Mouse (Mus musculus): ENCODE measurements around the gene Trappc2l.

The Trappc2l gene

GRCm38 (mm10) chr8:122579196-122579595, 32.2 kb upstream of the Trappc2l start:
- in situ Hi-C loops (cut with MboI; ENCODE audit: low sequenced_read_pairs), result no loop called here

GRCm38 (mm10) chr8:122580926-122581325, 30.5 kb upstream of the Trappc2l start:
- in situ Hi-C loops (cut with MboI; ENCODE audit: low sequenced_read_pairs), result no loop called here

DNA sequence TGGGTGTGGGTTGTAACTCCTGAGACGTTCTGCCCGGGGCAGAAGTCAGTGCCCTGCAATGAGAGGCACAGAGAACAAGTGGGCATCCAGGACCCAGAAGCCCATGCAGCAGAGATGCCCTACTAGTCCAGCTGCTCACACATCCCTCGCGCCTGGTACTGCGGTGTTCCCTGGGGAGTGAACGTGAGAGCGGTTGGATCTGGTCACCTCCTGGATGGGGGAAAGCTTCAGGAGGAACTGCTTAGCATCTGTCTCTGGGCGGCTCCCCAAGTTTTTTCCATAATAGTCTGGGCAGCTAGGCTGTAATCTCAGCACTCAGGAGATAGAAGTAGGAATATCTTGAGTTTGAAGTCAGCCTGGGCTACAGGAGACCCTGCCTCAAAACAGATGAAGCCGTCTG, 26.5 kb upstream of the Trappc2l start:
- in situ Hi-C loops (cut with MboI; ENCODE audit: low sequenced_read_pairs), result no loop called here

- in situ Hi-C loops (cut with MboI; ENCODE audit: low sequenced_read_pairs), result no loop called here
These were observed 26.0 kb upstream of the Trappc2l start for GRCm38 (mm10) chr8:122585411-122585891.

- in situ Hi-C loops (cut with MboI; ENCODE audit: low sequenced_read_pairs), result no loop called here
These were observed 25.3 kb upstream of the Trappc2l start for GRCm38 (mm10) chr8:122586171-122586570.

DNA sequence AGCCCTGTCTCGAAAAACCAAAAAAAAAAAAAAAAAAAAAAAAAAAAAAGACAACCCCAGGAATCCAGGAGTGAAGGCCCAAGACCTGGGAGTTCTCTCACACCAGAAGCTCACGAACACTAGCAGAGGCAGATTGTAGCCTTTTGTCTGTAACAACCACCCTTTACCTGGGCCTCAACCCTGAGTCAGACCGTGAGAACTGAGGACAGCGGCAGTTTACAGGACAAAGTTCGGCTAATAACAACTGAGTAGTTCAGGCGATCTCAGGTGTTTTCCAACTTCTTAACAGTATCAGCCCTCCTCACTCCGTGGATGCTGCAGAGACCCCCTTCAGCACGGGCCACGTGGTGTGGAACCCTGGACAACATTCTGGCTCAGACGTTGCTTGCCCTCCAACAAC, 24.7 kb upstream of the Trappc2l start:
- in situ Hi-C loops (cut with MboI; ENCODE audit: low sequenced_read_pairs), result no loop called here

DNA sequence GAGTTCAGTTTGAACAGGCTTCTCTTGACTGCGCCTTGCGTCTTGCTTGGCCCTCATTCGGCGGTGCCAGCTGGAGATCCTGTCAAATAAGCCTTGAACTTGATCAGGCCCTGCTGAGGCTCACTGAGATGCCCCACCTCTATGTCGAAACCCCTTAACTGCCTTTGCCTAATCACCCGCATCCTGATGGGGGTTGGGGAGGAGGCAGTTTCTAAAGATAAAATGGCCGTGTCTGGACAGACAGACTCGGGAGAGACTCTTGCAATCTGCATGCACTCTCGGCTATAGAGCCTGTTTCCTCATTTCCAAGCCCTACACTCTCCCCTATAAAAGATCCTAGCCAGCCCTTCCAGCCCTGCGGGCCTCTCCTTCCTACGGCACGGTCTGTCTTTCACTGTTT, 18.2 kb upstream of the Trappc2l start:
- in situ Hi-C loops (cut with MboI; ENCODE audit: low sequenced_read_pairs), result no loop called here

- in situ Hi-C loops (cut with MboI; ENCODE audit: low sequenced_read_pairs), result no loop called here
These were observed 17.5 kb upstream of the Trappc2l start for GRCm38 (mm10) chr8:122593783-122594507.

GRCm38 (mm10) chr8:122596031-122596430, 15.4 kb upstream of the Trappc2l start:
- in situ Hi-C loops (cut with MboI; ENCODE audit: low sequenced_read_pairs), result no loop called here

- in situ Hi-C loops (cut with MboI; ENCODE audit: low sequenced_read_pairs), result no loop called here
These were observed 10.8 kb upstream of the Trappc2l start for GRCm38 (mm10) chr8:122600666-122601065.

DNA sequence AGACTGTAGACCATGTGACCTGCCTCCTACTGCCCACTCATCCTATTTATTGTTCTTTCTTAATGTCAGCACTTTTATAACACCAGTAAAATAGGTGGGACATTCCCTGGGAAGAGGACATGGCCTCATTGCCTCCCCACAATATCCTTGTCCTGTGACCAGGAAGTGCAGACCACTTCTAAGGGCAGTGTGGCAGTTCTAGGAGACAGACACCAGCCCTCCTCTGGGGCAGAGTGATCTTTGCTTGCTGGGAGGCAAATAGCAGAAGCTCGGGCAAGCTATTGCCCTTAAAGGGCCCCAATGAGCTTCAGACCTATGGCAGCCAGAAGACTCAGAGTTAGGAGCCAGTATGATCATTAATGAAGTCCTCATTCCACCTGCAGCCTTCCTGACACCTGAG, 6.8 kb upstream of the Trappc2l start:
- in situ Hi-C loops (cut with MboI; ENCODE audit: low sequenced_read_pairs), result no loop called here

DNA sequence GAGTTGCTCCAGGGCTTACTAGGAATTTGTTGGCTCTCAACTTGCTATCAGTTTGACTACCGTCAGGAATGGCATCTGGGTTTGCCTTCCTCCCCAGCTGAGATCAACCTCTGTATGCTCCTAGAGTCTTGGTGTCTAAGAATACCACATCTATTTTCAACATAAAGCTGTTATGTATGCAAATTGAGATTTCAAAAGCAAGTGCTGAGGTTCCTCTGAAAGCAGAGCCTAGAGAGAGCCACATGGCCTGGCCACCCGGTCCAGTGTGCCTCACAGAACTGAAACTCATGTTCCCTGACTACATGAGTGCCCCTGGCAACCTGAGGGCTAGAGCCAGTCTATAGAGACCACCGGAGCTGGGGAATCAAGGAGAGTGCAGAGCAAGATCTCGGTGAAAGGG, 6.1 kb upstream of the Trappc2l start:
- in situ Hi-C loops (cut with MboI; ENCODE audit: low sequenced_read_pairs), result no loop called here

- in situ Hi-C loops (cut with MboI; ENCODE audit: low sequenced_read_pairs), result no loop called here
These were observed 4.6 kb upstream of the Trappc2l start for GRCm38 (mm10) chr8:122606810-122607209.

GRCm38 (mm10) chr8:122610209-122610608, 1.2 kb upstream of the Trappc2l start:
- in situ Hi-C loops (cut with MboI; ENCODE audit: low sequenced_read_pairs), result no loop called here

DNA sequence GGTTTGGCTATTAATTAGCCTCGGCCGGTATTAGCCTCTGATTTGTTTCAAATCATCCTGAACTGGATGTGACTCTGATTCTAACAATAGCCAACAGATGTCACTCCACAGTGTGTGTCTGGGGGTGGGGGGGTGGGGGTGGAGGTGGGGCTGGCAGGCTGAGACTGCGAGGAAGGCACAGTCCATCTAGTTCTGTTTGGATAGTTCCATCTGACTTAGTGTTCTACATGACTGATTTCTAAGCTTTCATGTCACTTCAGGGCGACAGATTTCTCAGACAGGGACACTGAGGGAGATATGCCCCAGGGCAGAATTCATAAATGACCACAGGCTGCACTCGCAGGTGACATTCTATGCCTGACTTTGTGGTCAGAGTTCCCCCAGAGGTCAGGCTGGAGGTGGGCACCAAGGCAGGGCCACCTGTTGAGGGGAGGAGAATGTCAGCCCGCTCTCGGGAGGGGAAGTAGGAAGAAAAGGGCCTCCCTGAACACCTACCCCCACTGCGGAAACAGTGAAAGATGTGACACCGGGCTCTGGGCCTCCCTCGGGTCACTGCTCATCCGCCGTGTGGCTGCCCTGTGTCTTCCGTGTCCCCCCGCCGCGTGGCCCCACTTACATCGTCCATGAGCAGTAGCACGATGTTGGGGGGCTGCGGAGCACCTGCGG, 695 bp upstream of the Trappc2l start:
- in situ Hi-C loops (cut with MboI; ENCODE audit: low sequenced_read_pairs), result no loop called here

DNA sequence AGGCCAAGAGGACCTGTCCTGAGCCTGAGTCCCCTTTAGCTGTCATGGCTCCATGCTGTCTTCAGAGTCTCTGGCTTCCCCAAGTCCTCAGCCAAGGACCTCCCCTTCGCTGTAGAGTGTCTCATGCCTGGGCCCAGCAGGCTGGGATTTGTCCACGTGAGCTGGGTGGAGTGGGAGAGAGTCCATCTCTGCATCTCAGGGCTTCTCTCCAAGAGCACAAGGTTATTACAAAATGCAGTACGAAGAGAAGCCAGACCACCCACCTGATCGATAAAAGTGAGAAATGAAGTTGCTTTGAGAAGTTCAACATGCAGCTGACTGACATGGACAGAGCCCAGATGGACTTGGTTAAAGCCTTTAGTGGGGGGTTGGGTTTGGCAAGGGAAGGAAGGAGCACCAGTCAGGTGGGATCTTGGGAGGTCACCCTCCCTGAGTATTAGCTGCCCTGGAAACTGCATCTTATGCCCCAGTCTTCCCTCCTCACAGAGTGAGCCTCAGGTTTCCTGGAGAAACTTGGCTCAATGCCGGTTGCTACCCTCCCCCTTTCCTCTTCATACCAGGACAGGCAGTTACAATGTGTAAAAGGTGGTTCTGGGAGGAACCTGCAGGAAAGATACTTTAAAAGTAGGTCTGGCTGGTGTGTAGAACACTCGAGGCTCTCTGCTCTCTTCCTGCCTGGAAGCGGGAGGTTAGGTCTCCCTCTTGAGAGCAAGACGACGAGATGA, 4.9 kb downstream of the Trappc2l start:
- in situ Hi-C loops (cut with MboI; ENCODE audit: low sequenced_read_pairs), result no loop called here

DNA sequence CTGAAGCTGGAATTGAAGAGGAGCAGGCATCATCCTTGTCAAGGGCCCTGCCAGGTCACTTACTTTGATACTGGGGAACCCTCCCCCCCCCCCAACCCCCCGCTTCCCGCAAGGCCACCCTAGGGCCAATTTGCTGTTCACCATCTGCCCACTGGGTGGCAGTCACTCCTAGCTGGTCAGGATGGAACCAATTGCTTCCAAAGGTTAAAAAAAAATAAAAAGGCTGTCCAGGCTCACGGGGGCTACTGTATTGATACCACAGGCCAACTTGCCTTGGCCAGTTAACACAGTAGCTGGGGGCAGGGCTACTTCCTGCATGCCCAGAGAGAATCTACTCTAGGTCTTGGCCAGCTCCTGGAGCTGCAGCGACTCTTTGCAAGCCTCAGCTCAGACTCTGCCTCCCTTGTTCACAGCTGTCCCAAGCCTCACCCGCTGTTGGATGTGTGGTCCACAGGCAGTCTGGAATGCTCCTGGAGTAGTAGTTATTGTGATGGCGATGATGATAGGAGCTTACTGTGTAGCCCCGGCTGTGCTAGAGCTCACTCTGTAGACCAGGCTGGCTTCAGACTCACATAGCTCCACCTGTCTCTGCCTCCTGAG, 6.6 kb downstream of the Trappc2l start:
- in situ Hi-C loops (cut with MboI; ENCODE audit: low sequenced_read_pairs), result no loop called here

GRCm38 (mm10) chr8:122618660-122619378, 7.4 kb downstream of the Trappc2l start:
- in situ Hi-C loops (cut with MboI; ENCODE audit: low sequenced_read_pairs), result no loop called here

DNA sequence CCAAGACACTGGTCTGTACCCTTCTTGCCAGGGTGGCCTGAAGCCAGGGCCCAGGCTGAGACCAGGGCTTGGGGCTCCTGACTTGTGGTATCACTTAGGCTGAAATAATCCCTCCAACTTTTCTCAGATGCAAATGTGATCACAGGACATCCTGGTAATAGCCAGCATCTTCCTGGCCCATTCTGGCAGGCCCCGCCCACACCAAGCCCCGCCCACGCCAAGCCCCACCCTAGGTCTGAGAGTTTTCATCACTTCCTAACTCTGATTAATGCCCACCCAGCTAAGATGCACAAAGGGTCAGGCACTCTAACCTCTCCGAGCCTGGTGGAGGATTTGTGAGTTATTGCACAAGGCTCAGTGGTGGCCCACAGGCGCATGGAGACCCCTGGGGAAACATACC, 9.0 kb downstream of the Trappc2l start:
- in situ Hi-C loops (cut with MboI; ENCODE audit: low sequenced_read_pairs), result loop anchor here (5.0 kb wide), 1 partner anchor 197 kb away; no protein-coding TSS in a partner anchor

GRCm38 (mm10) chr8:122622727-122623126, 11.3 kb downstream of the Trappc2l start, which contains the start of gene Pabpn1l:
Gene Pabpn1l, minus strand, starts transcription at chr8:122622739.
- in situ Hi-C loops (cut with MboI; ENCODE audit: low sequenced_read_pairs), result loop anchor here (5.0 kb wide), 1 partner anchor 195 kb away; no protein-coding TSS in a partner anchor

All from CH12F3 (cell line).